Mouse (Mus musculus) MEL (cell line): ENCODE results near the gene Rbms2. TPM values are rescaled to one million over a fixed set of nuclear protein-coding genes. Genes with fewer than 3 reads are reported as not detected.

Experiments
- DNase-seq: peaks from one replicate; pipeline ENCODE4 v3.0.0; 2011; ENCODE audit warnings: low read depth, low spot score
- H3K27ac ChIP-seq: 2 replicates; pipeline ENCODE4 v1.5.1; 2012; ENCODE audit warnings: low read depth, mild to moderate bottlenecking, control low read depth, low read length, moderate library complexity; ENCODE audit not compliant: control insufficient read depth
- H3K27me3 ChIP-seq, 2 experiments: fragments of 150-350 bp in 1 of 2; sonication (generic) in 1 of 2; 2 replicates each; pipeline ENCODE4 v1.6.1; 2012; ENCODE audit warnings: low read length in 2 of 2, mild to moderate bottlenecking in 2 of 2, improper control_type of control experiment in 1 of 2, moderate library complexity in 1 of 2; ENCODE audit not compliant: insufficient read depth in 2 of 2, control insufficient read depth in 1 of 2
- H3K36me3 ChIP-seq, 2 experiments: 2 replicates each; pipeline ENCODE4 v1.6.1; 2012 to 2014; ENCODE audit warnings: low read length in 2 of 2, improper control_type of control experiment in 1 of 2, inconsistent platforms in 1 of 2, mild to moderate bottlenecking in 1 of 2; ENCODE audit not compliant: insufficient read depth in 2 of 2, control insufficient read depth in 1 of 2
- H3K4me1 ChIP-seq, 2 experiments: fragments of 150-350 bp in 1 of 2; sonication (generic) in 1 of 2; 2 replicates each; pipeline ENCODE4 v1.6.1; 2012; ENCODE audit warnings: low read length in 2 of 2, improper control_type of control experiment in 1 of 2, mild to moderate bottlenecking in 1 of 2; ENCODE audit not compliant: insufficient read depth in 2 of 2, control insufficient read depth in 1 of 2
- H3K4me3 ChIP-seq, 2 experiments: fragments of 150-350 bp in 1 of 2; sonication (generic) in 1 of 2; 2 replicates each; pipeline ENCODE4 v1.5.1; 2012; ENCODE audit warnings: low read depth in 2 of 2, low read length in 2 of 2, mild to moderate bottlenecking in 2 of 2, moderate library complexity in 2 of 2, control low read depth in 1 of 2, improper control_type of control experiment in 1 of 2; ENCODE audit not compliant: control insufficient read depth in 1 of 2, insufficient read depth in 1 of 2
- H3K79me2 ChIP-seq: 2 replicates; pipeline ENCODE4 v1.6.1; 2012; ENCODE audit warnings: mild to moderate bottlenecking, low read length, moderate library complexity; ENCODE audit not compliant: control insufficient read depth, poor library complexity, insufficient read depth
- H3K9ac ChIP-seq: 2 replicates; pipeline ENCODE4 v1.6.1; 2012; ENCODE audit warnings: low read depth, mild to moderate bottlenecking, control low read depth, low read length, moderate library complexity; ENCODE audit not compliant: control insufficient read depth, poor library complexity, severe bottlenecking
- H3K9me3 ChIP-seq: fragments of 150-350 bp; sonication (generic); replicated peaks from 2 replicates; pipeline ENCODE4 v1.6.1; 2012; ENCODE audit warnings: mild to moderate bottlenecking, low read length, improper control_type of control experiment, moderate library complexity; ENCODE audit not compliant: insufficient read depth
- CHD1 ChIP-seq: IDR thresholded peaks from 2 replicates; pipeline ENCODE4 v1.6.1; 2012; ENCODE audit warnings: low read depth, mild to moderate bottlenecking, inconsistent platforms, low read length, improper control_type of control experiment
- CTCF ChIP-seq, 3 experiments: IDR thresholded peaks in 2 of 3; conservative IDR thresholded peaks in 1 of 3; 2 replicates each; pipeline ENCODE4 v1.5.1; 2011 to 2012; ENCODE audit warnings: low read length in 3 of 3, low read depth in 2 of 3, mild to moderate bottlenecking in 2 of 3, improper control_type of control experiment in 1 of 3, inconsistent platforms in 1 of 3, mixed read lengths in 1 of 3, moderate library complexity in 1 of 3; ENCODE audit not compliant: control insufficient read depth in 1 of 3, insufficient read depth in 1 of 3, poor library complexity in 1 of 3, severe bottlenecking in 1 of 3
- E2F4 ChIP-seq: IDR thresholded peaks from 2 replicates; pipeline ENCODE4 v1.6.1; 2011; ENCODE audit warnings: low read depth, low read length, improper control_type of control experiment, borderline replicate concordance
- ELF1 ChIP-seq: IDR thresholded peaks from 2 replicates; pipeline ENCODE4 v1.6.1; 2014; ENCODE audit warnings: low read depth, mild to moderate bottlenecking, inconsistent platforms, low read length, improper control_type of control experiment, moderate library complexity
- ETS1 ChIP-seq: IDR thresholded peaks from 2 replicates; pipeline ENCODE4 v1.6.1; 2012; ENCODE audit warnings: low read depth, mild to moderate bottlenecking, inconsistent platforms, low read length, improper control_type of control experiment, moderate library complexity
- HCFC1 ChIP-seq: IDR thresholded peaks from 2 replicates; pipeline ENCODE4 v1.6.1; 2012; ENCODE audit warnings: low read depth, mild to moderate bottlenecking, inconsistent platforms, low read length, improper control_type of control experiment, moderate library complexity
- JUND ChIP-seq: IDR thresholded peaks from 2 replicates; pipeline ENCODE4 v1.6.1; 2011; ENCODE audit warnings: low read depth, mild to moderate bottlenecking, improper control_type of control experiment, low read length
- MAFK ChIP-seq: IDR thresholded peaks from 2 replicates; pipeline ENCODE4 v1.6.1; 2011; ENCODE audit warnings: low read depth, mild to moderate bottlenecking, low read length, improper control_type of control experiment, borderline replicate concordance
- MAX ChIP-seq: IDR thresholded peaks from 2 replicates; pipeline ENCODE4 v1.6.1; 2011; ENCODE audit warnings: low read length, improper control_type of control experiment
- MAZ ChIP-seq: IDR thresholded peaks from 2 replicates; pipeline ENCODE4 v1.6.1; 2012; ENCODE audit warnings: low read depth, mild to moderate bottlenecking, inconsistent platforms, low read length, improper control_type of control experiment
- MEF2A ChIP-seq: IDR thresholded peaks from 2 replicates; pipeline ENCODE4 v1.6.1; 2014; ENCODE audit warnings: low read depth, mild to moderate bottlenecking, inconsistent platforms, low read length, improper control_type of control experiment; ENCODE audit not compliant: poor library complexity, insufficient replicate concordance, severe bottlenecking; ENCODE audit errors: extremely low read depth
- MXI1 ChIP-seq: IDR thresholded peaks from 2 replicates; pipeline ENCODE4 v1.6.1; 2011; ENCODE audit warnings: mild to moderate bottlenecking, low read depth, low read length, improper control_type of control experiment
- MYB ChIP-seq: IDR thresholded peaks from 2 replicates; pipeline ENCODE4 v1.6.1; 2011; ENCODE audit warnings: mild to moderate bottlenecking, low read depth, low read length, improper control_type of control experiment
- NELFE ChIP-seq: IDR thresholded peaks from 2 replicates; pipeline ENCODE4 v1.6.1; 2011; ENCODE audit warnings: low read depth, low read length, improper control_type of control experiment
- NRF1 ChIP-seq: IDR thresholded peaks from 2 replicates; pipeline ENCODE4 v1.6.1; 2014; ENCODE audit warnings: low read depth, mild to moderate bottlenecking, inconsistent platforms, low read length, improper control_type of control experiment, moderate library complexity; ENCODE audit not compliant: poor library complexity, insufficient read depth, severe bottlenecking
- POLR2A ChIP-seq, 2 experiments: IDR thresholded peaks; 2 replicates each; pipeline ENCODE4 v1.6.1; 2011 to 2012; ENCODE audit warnings: low read length in 2 of 2, mild to moderate bottlenecking in 2 of 2, control low read depth in 1 of 2, improper control_type of control experiment in 1 of 2, low read depth in 1 of 2, moderate library complexity in 1 of 2; ENCODE audit not compliant: control insufficient read depth in 1 of 2, insufficient read depth in 1 of 2, poor library complexity in 1 of 2
- POLR2AphosphoS2 ChIP-seq: IDR thresholded peaks from 2 replicates; pipeline ENCODE4 v1.6.1; 2011; ENCODE audit warnings: low read length, improper control_type of control experiment
- SIN3A ChIP-seq: IDR thresholded peaks from 2 replicates; pipeline ENCODE4 v1.6.1; 2012; ENCODE audit warnings: low read length, improper control_type of control experiment, inconsistent platforms
- SMC3 ChIP-seq: IDR thresholded peaks from 2 replicates; pipeline ENCODE4 v1.6.1; 2011; ENCODE audit warnings: low read depth, low read length, improper control_type of control experiment
- TAL1 ChIP-seq: IDR thresholded peaks from 2 replicates; pipeline ENCODE4 v1.6.1; 2012; ENCODE audit warnings: mild to moderate bottlenecking, inconsistent platforms, low read length, moderate library complexity, mixed read lengths
- TBP ChIP-seq: IDR thresholded peaks from 2 replicates; pipeline ENCODE4 v1.8.0; 2011; ENCODE audit warnings: low read depth, low read length, improper control_type of control experiment
- TCF12 ChIP-seq: IDR thresholded peaks from 2 replicates; pipeline ENCODE4 v1.6.1; 2014; ENCODE audit warnings: low read depth, mild to moderate bottlenecking, inconsistent platforms, low read length, improper control_type of control experiment, moderate library complexity
- UBTF ChIP-seq: IDR thresholded peaks from 2 replicates; pipeline ENCODE4 v1.6.1; 2012; ENCODE audit warnings: low read depth, mild to moderate bottlenecking, inconsistent platforms, low read length, improper control_type of control experiment, moderate library complexity, borderline replicate concordance; ENCODE audit not compliant: insufficient read depth
- USF1 ChIP-seq: IDR thresholded peaks from 2 replicates; pipeline ENCODE4 v1.6.1; 2014; ENCODE audit warnings: low read depth, mild to moderate bottlenecking, inconsistent platforms, low read length, improper control_type of control experiment, moderate library complexity
- ZC3H11A ChIP-seq: IDR thresholded peaks from 2 replicates; pipeline ENCODE4 v1.6.1; 2012; ENCODE audit warnings: low read depth, mild to moderate bottlenecking, inconsistent platforms, low read length, improper control_type of control experiment
- ZNF384 ChIP-seq: IDR thresholded peaks from 2 replicates; pipeline ENCODE4 v1.6.1; 2012; ENCODE audit warnings: low read depth, mild to moderate bottlenecking, inconsistent platforms, low read length, improper control_type of control experiment
- polyA plus RNA-seq, 2 experiments: library from polyadenylated mRNA; stranded (reverse) in 1 of 2; unstranded in 1 of 2; fragments of >175 nt in 1 of 2; fragments of >200 nt in 1 of 2; gene quantifications; 2 replicates each; pipeline versions ENCODE4 v1.2.1 to v1.2.4; 2012; ENCODE audit warnings: low replicate concordance in 2 of 2, low read depth in 1 of 2; ENCODE audit not compliant: insufficient read length in 2 of 2, insufficient read depth in 1 of 2, missing spikeins in 1 of 2
- total RNA-seq: library from RNA; depleted of rRNA; stranded (reverse); fragments of 300-350 nt; gene quantifications from 2 replicates; pipeline ENCODE4 v1.2.3, GENCODE M21; 2012

Rbms2 gene
- total and polyA plus RNA-seq, 3 experiments = 5.1 to 23.5 TPM; not detected in 1

DNA sequence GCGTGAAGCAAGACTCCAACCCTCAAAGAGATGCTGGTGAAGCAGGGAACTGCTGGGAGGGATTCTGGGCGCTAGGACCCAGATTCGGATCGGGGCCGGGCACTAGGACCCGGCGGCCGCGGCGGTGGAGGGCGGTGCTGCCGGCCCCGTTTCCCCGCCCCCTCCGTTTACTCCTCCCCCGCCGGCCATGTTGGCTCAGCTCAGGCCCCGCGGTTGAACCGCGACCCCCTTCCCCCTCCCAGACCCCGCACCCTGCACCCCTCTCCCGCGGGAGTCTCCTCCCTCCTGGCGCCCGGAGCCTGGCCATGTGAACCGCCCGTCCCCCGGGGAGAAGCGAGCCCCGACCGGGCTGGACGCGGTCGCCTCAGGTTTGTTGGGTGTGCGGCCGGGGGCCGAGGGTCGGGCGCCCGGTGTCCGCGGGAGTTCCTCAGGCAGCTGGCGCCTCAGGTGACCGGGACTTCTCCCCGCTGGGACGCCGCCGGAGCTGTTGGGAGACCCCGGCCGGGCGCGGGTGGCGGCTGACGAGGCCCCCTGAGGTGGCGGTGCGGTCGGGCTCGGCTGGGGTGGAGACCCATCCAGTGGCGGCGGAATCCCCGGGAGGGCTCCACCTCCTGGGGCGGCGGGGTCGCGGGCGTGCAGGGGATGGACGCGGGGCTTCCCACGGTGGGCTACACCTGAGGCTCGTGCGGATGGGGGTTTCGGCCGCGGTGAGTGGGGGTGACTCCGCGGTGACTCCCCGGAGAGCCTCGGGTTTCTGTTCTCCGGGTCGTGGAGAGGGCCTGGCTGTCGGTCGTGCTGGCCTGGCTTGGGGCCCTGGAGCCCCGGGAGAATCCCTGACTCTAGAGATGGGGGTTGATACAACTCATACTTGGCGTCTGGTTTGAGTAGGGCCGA is 83.2 kb downstream of the Rbms2 start:
- no peaks in the 10 kb centered on the region for H3K9me3 ChIP-seq
- peak overlapping the region; percentile 91 for H3K9ac ChIP-seq
- peak overlapping the region; percentile 61 to 93 for H3K4me3 ChIP-seq
- H3K79me2 ChIP-seq = peaks cover 28% of the 10 kb centered on the region
- peak; percentile 11 to 35; a peak in 1 of 4 replicates for TF ChIP-seq POLR2A (IDR thresholded peaks at IDR 0.05; ENCODE audit: control insufficient read depth in 1 of 2, insufficient read depth in 1 of 2, low read depth in 1 of 2, low read length in 2 of 2, poor library complexity in 1 of 2)
- 0 out of 2 replicates have a peak, but pooled peaks have one; percentile 76 for TF ChIP-seq UBTF
- peak; percentile 73 for TF ChIP-seq MXI1
- peak; percentile 65; the same call in 1 of the 2 replicates for TF ChIP-seq TBP
- no peak for TF ChIP-seq ZC3H11A
- peak; percentile 33; the same call in 1 of the 2 replicates for TF ChIP-seq TCF12
- TF ChIP-seq NELFE = no peak
- no peak for TF ChIP-seq USF1
- TF ChIP-seq JUND = no peak
- peak; percentile 84 for TF ChIP-seq HCFC1
- TF ChIP-seq ELF1 = peak; percentile 40; the same call in 1 of the 2 replicates
- TF ChIP-seq TAL1 = no peak
- TF ChIP-seq MAX = 0 out of 2 replicates have a peak, but pooled peaks have one; percentile 30
- 0 out of 2 replicates have a peak, but pooled peaks have one; percentile 33 for TF ChIP-seq CHD1
- 0 out of 2 replicates have a peak, but pooled peaks have one; percentile 21 for TF ChIP-seq ETS1
- TF ChIP-seq E2F4 = no peak
- TF ChIP-seq MAZ = peak; percentile 88
- peak; percentile 100 for TF ChIP-seq SIN3A
- TF ChIP-seq ZNF384 = no peak
- DNase-seq = peak; percentile 88
- peaks cover 10 to 16% of the 10 kb centered on the region in 2 experiments for H3K4me1 ChIP-seq
- H3K27ac ChIP-seq = no peak overlapping the region
- no peaks in the 10 kb centered on the region for H3K27me3 ChIP-seq
- H3K36me3 ChIP-seq = peaks cover 0 to 16% of the 10 kb centered on the region in 2 experiments; a peak in 2 of 4 replicates

DNA sequence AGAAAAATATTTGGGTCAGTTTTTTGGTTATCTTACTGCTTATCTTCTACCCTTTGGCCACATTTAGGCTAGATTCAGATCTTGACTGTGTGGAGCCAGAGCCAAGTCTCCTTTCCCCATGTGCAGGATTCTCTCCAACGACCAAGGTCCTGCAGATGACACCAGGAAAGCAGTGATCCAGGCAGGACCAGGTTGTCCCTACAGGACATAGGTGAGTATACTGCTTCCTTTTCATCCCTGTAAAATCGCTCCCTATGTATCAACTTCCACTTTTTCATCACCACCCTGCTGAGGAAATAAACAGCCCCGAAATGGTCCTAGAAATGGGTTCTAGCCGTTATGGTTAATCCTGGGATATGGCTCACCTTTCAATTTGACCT is 83.8 kb downstream of the Rbms2 start:
- Histone ChIP-seq H3K9ac (peak overlapping the region; percentile 39), H3K36me3 (peaks cover 0 to 16% of the 10 kb centered on the region in 2 experiments; a peak in 2 of 4 replicates), H3K27ac (no peak overlapping the region), H3K79me2 (peaks cover 26% of the 10 kb centered on the region), H3K4me3 (peak overlapping the region; percentile 57)
- no peak for DNase-seq
- no peak for TF ChIP-seq POLR2AphosphoS2
- no peak for TF ChIP-seq MYB
- no peak for TF ChIP-seq MEF2A
- no peak; a peak in 1 of 6 replicates for TF ChIP-seq CTCF (IDR thresholded peaks at IDR 0.05 in 2 of 3, conservative IDR thresholded peaks at IDR 0.05 in 1 of 3; ENCODE audit: control insufficient read depth in 1 of 3, insufficient read depth in 1 of 3, low read depth in 2 of 3, low read length in 3 of 3, poor library complexity in 1 of 3, severe bottlenecking in 1 of 3)
- no peak for TF ChIP-seq NELFE
- no peak for TF ChIP-seq ETS1
- no peak for TF ChIP-seq SIN3A
- TF ChIP-seq UBTF = no peak
- TF ChIP-seq USF1 = no peak
- TF ChIP-seq HCFC1 = no peak
- no peak for TF ChIP-seq JUND
- TF ChIP-seq MAFK = no peak
- TF ChIP-seq SMC3 = no peak
- TF ChIP-seq TCF12 = no peak
- no peak for TF ChIP-seq NRF1
- TF ChIP-seq MAZ = no peak
- TF ChIP-seq MAX = no peak
- TF ChIP-seq, all 39 proteins: peak for 0
- Histone ChIP-seq H3K4me1 (peaks cover 10 to 16% of the 10 kb centered on the region in 2 experiments), H3K27me3 (no peaks in the 10 kb centered on the region), H3K9me3 (no peaks in the 10 kb centered on the region)
